Mouse (Mus musculus): Measurements from ENCODE around the gene Tbc1d22a.

GRCm38 (mm10) chr15:86214549-86215201, 416 bp downstream of the Tbc1d22a start:
- TF ChIP-seq ZNF384 (IDR thresholded peaks at IDR 0.05; ENCODE audit: low read depth, low read length) (no peak), ZC3H11A (IDR thresholded peaks at IDR 0.05; ENCODE audit: borderline replicate concordance, low read depth, low read length) (no peak)

All from ES-E14 (cell line).